Mouse (Mus musculus) ES-Bruce4 (cell line): Measurements from ENCODE around the gene Wiz.

Experiments
- CTCF ChIP-seq: IDR thresholded peaks from one replicate; pipeline ENCODE4 v1.8.1; 2011; ENCODE audit warnings: low read depth, low read length
- EP300 ChIP-seq: IDR thresholded peaks from 2 replicates; pipeline ENCODE4 v1.6.1; 2011; ENCODE audit warnings: low read depth, low read length; ENCODE audit not compliant: insufficient read depth
- POLR2A ChIP-seq: IDR thresholded peaks from one replicate; pipeline ENCODE4 v1.8.1; 2011; ENCODE audit warnings: low read length; ENCODE audit not compliant: insufficient read depth

- TF ChIP-seq EP300 (no peak), CTCF (no peak), POLR2A (peak; percentile 68)
Observed at GRCm38 (mm10) chr17:32350382-32350983, 38.8 kb downstream of the Wiz start, which contains the start of gene Akap8l.
